Mouse (Mus musculus): Measurements from ENCODE around the gene Pld2.

DNA sequence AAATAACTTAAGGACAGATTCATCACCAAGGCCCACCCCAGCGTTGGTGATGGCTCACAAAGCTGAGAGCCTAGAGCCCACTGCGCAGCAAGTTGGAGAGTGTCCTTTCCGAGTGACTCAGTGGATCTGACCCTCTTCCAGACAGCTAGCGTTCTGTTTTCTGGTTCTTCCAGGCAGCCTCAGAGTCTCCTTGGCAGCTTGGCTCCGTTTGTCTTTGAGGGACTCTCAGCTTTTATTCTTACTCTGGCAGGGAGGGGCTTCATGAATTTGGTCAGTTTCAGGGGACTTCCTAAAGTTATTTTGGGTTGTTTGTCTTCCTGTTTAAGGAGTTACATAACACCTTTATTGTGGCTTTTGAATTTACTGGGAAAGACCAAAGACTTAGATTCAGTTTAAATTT is 47.1 kb downstream of the Pld2 start:
- TF ChIP-seq CTCF (IDR thresholded peaks at IDR 0.05; ENCODE audit: extremely low read depth, insufficient read depth, insufficient read length, insufficient replicate concordance): no peak
- no peak for TF ChIP-seq POLR2A (IDR thresholded peaks at IDR 0.05; ENCODE audit: low read depth, low read length)
